Mouse (Mus musculus) E14TG2a.4 (cell line): ENCODE data around the gene Rbfox1.

Experiments
- H3K27me3 ChIP-seq: 2 replicates; pipeline ENCODE4 v1.6.1; 2014; ENCODE audit warnings: low read length, control low read depth; ENCODE audit not compliant: insufficient read depth
- H3K36me3 ChIP-seq: 2 replicates; pipeline ENCODE4 v1.6.1; 2014; ENCODE audit warnings: low read length, control low read depth; ENCODE audit not compliant: insufficient read depth
- H3K4me1 ChIP-seq: replicated peaks from 2 replicates; pipeline ENCODE4 v1.6.1; 2014; ENCODE audit warnings: low read depth, low read length, control low read depth
- H3K4me3 ChIP-seq: replicated peaks from 2 replicates; pipeline ENCODE4 v1.5.1; 2014; ENCODE audit warnings: mild to moderate bottlenecking, low read length
- H3K9me3 ChIP-seq: 2 replicates; pipeline ENCODE4 v1.6.1; 2014; ENCODE audit warnings: low read length, control low read depth
- CTCF ChIP-seq: conservative IDR thresholded peaks from 2 replicates; pipeline ENCODE4 v1.5.1; 2014; ENCODE audit warnings: low read length
- NANOG ChIP-seq: IDR thresholded peaks from 2 replicates; pipeline ENCODE4 v1.6.1; 2014; ENCODE audit warnings: borderline replicate concordance, low read length, mixed read lengths
- POU5F1 ChIP-seq: IDR thresholded peaks from 2 replicates; pipeline ENCODE4 v1.6.1; 2014; ENCODE audit warnings: low read length, borderline replicate concordance

The Rbfox1 gene

GRCm38 (mm10) chr16:7425386-7426089 is 1540.4 kb downstream of the Rbfox1 start:
- Histone ChIP-seq H3K36me3 (no peaks in the 10 kb centered on the region), H3K4me1 (peaks cover 20% of the 10 kb centered on the region), H3K4me3 (no peak overlapping the region), H3K27me3 (no peaks in the 10 kb centered on the region), H3K9me3 (peaks cover 31% of the 10 kb centered on the region)
- TF ChIP-seq CTCF, result no peak
- TF ChIP-seq NANOG, result peak; percentile 28; the same call in 1 of the 2 replicates
- 0 out of 2 replicates have a peak, but pooled peaks have one; percentile 53 for TF ChIP-seq POU5F1

DNA sequence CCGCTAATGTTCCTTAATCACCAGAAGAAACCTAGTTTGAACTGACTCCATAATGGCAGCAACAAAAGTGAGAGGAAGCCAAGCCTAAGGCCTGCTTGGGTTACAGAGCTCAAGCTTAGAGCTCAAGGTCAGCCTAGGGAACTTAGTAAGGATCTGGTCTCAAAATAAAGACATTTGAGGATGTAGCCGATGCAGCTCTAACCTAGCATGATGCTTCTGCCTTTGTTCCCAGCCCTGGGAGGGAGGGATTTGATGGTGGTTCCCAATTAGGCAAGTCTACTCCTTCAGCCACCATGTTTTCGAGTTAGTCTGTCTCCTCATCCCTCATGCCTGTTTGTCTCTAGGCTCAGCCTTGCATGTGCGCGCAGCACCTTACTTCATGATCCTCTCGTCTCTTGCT is 1548.1 kb downstream of the Rbfox1 start:
- H3K27me3 ChIP-seq, result no peaks in the 10 kb centered on the region
- TF ChIP-seq POU5F1 (no peak), NANOG (peak; percentile 34; the same call in 1 of the 2 replicates), CTCF (no peak)
- no peak overlapping the region for H3K4me3 ChIP-seq
- H3K36me3 ChIP-seq, result no peaks in the 10 kb centered on the region
- H3K9me3 ChIP-seq, result no peaks in the 10 kb centered on the region
- H3K4me1 ChIP-seq, result peaks cover 10% of the 10 kb centered on the region

DNA sequence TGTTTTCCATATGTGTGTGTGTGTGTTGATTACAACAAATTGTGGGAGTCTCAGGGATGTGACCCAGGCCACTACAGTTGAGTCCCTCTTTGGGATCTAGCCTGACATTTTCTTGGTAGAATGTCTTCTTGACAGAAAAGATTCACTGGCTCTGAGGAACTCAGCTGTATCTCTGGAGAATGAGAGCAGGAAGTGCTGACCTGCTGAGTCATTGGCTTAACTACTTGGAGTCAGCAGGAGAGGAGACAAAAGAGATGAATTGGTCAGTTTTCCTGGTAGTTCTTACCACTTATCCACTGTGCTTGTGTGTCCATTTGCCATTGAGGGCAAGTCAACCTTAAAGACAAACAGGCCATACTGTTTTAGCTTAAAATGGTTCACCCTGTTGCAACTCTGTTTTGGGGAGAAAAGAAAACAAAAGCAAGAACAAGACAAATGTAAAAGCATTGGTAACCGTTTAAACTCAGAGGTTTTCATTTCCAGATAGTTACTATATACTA is 1561.7 kb downstream of the Rbfox1 start:
- H3K27me3 ChIP-seq, result no peaks in the 10 kb centered on the region
- H3K4me3 ChIP-seq, result no peak overlapping the region
- H3K36me3 ChIP-seq, result no peaks in the 10 kb centered on the region
- no peak for TF ChIP-seq CTCF
- no peak for TF ChIP-seq NANOG
- TF ChIP-seq POU5F1, result no peak
- no peaks in the 10 kb centered on the region for H3K4me1 ChIP-seq
- H3K9me3 ChIP-seq, result no peaks in the 10 kb centered on the region

DNA sequence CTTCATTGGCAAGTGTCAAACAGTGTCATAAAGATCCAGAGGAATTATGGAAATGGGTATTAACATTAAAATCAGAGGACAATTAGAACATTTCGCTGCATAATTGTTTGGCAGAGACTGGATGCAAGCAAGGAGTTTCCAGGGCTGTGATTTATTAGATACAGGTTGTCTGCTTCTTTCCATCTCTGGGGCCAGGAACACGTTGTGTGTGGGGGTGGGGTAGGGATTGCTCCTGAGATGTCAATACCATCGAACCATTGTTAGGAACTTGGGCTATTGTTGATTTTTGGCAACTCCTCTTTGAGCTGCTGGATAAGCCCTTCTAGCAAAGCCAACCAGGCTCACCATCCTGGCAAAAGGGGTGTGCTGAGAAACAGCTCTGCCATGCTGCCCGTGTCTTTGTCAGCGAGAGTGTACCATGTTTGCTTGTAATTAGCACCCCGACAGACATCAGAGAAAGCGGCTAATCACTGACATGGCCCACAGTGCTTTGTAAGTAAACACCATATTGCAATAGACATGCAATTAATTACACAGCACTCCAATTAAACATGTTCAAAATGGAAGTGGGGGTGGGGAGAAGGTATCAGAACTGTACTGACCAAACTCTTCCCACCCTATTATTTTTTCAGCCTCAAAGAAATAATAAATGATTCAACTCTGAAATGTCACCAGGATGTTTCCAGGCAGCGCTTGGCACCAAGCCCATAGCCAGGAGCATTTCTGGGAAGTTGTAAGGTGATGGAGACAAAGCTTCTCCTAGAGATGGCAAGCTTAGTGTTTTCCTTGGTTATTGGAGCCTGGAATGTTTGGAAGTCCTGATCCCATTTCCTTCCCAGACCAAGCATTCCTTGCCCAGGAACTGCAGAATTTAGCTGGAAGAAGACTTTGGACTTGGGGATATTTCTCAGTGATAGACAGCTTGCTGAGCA is 1562.8 kb downstream of the Rbfox1 start:
- no peaks in the 10 kb centered on the region for H3K36me3 ChIP-seq
- no peaks in the 10 kb centered on the region for H3K9me3 ChIP-seq
- TF ChIP-seq POU5F1 (no peak), CTCF (no peak), NANOG (no peak)
- no peak overlapping the region for H3K4me3 ChIP-seq
- H3K27me3 ChIP-seq, result no peaks in the 10 kb centered on the region
- no peaks in the 10 kb centered on the region for H3K4me1 ChIP-seq

DNA sequence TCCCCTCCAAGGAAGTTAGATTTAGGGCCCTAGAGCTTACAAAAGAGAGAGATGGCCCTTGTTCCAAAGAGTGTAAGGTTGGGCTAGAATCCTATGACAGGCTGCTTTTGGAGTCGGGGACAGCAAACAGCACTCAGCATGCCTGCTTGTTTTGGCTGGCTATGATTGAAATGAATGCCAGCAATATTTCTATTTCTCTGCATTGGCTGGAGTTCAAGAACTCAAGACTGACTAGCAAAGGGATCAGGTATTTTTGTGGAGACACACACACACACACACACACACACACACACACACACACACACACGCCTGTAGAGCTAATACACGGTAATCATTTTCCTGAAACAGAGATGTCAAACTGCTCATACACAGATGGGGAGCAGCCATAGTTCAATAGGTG is 1566.0 kb downstream of the Rbfox1 start:
- TF ChIP-seq NANOG (no peak), CTCF (no peak), POU5F1 (no peak)

DNA sequence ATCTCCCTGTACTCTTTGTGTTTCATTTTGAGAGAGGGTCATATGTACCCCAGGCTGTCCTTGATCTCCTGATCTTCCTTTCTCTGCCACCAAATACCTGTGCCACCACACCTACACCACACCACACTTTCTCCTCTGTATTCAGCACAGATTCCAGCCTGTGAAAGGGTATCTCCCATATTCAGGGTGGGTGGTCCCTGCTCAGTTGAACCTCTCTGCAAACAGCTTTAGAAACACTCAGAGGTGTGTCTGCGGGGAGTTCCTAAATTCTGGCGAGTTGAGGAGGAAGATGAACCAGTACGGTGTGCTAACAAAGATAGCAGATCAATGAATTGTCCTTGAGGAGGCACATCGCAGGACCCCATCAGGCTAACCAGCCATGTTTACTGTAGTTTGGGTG is 1572.4 kb downstream of the Rbfox1 start:
- TF ChIP-seq NANOG, result no peak
- Histone ChIP-seq H3K4me1 (peaks cover 17% of the 10 kb centered on the region), H3K4me3 (no peak overlapping the region), H3K27me3 (peaks cover 4% of the 10 kb centered on the region; the same call in 1 of the 2 replicates), H3K36me3 (no peaks in the 10 kb centered on the region), H3K9me3 (no peaks in the 10 kb centered on the region)

More for the DNA sequence above, 1566.0 kb downstream of the Rbfox1 start:
- no peak overlapping the region for H3K4me3 ChIP-seq
- H3K27me3 ChIP-seq, result no peaks in the 10 kb centered on the region
- no peaks in the 10 kb centered on the region for H3K36me3 ChIP-seq
- H3K9me3 ChIP-seq, result no peaks in the 10 kb centered on the region
- H3K4me1 ChIP-seq, result no peaks in the 10 kb centered on the region
